Mouse (Mus musculus) cerebellum, adult 9-10 months (tissue): ENCODE data around the gene Tead3.
"Not testable (repeated sequence)": the region's sequence is repeated elsewhere in the genome, so short reads cannot be mapped to it uniquely, and the experiment has no call there.

Experiments used
- DNase-seq: peaks from one replicate; pipeline ENCODE4 v3.0.0; 2022

The Tead3 gene

GRCm38 (mm10) chr17:28329503-28330231, 20.9 kb downstream of the Tead3 start:
- DNase-seq = no peak

- DNase-seq = no peak
These were observed 21.7 kb downstream of the Tead3 start for GRCm38 (mm10) chr17:28328946-28329345.

GRCm38 (mm10) chr17:28328366-28328928, 22.2 kb downstream of the Tead3 start, which contains the start of gene Rpl10a:
TSS of gene Rpl10a (plus strand) at chr17:28328471.
- peak; percentile 95 for DNase-seq

- no peak for DNase-seq
These were observed 22.8 kb downstream of the Tead3 start for GRCm38 (mm10) chr17:28327673-28328325.

- DNase-seq = no peak
These were observed 23.7 kb downstream of the Tead3 start for GRCm38 (mm10) chr17:28326951-28327350.

DNA sequence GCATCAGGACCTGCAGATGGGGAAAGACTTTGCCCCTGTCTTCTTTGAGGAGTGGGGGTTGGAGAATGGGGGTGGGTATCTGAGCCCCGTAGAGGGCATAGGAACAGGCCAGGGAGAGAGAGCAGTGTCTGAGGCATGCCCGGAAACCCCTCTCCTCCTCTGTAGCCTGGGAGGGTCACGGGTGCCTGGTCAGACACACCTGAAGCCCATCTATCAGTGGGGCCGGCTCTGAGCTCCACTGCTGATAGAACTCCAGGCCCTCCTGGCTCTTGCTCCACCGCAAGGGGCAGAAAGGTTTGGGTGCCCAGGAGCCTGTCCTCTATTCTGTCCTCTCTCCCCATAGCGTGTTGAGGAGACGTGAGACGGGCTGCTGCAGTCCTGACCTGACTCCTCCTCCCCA, 24.9 kb downstream of the Tead3 start:
- DNase-seq = no peak

DNA sequence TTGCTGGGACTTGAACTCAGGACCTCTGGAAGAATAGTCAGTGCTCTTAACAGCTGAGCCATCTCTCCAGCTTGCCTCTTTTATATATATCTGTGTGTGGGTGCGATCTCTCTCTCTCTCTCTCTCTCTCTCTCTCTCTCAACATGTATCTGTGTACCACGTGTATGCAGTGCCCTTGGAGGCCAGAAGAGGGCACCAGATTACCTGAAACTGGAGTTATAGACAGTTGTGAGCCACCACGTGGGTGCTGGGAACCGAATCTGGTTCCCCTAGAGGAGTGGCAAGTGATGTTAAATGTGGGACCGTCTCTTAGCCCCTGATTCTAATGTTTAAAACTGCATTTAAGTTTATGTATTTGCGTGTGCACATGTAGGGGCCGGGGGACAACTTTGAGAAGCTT, 26.2 kb downstream of the Tead3 start:
- not testable (repeated sequence) for DNase-seq

DNA sequence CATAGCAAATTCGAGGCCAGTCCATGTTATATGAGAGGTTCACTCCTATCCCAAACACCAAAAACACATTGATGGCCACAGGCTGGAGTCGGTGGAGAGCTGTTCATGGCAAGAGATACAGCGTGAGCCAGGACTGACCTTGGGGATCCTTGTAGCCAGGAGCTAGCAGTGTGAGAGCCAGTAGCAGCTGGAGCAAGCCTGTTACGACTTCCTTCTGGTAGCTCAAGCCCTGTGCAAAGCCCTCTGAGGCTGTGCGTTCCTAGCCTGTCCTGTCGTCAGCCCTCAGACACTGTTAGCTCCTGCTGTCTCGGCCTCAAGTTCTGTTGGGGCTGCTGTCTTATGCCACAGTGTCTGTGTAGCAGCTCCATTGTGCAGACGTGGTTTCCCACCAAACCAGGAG, 26.8 kb downstream of the Tead3 start:
- DNase-seq = no peak

GRCm38 (mm10) chr17:28321700-28322099, 28.9 kb downstream of the Tead3 start:
- no peak for DNase-seq

DNA sequence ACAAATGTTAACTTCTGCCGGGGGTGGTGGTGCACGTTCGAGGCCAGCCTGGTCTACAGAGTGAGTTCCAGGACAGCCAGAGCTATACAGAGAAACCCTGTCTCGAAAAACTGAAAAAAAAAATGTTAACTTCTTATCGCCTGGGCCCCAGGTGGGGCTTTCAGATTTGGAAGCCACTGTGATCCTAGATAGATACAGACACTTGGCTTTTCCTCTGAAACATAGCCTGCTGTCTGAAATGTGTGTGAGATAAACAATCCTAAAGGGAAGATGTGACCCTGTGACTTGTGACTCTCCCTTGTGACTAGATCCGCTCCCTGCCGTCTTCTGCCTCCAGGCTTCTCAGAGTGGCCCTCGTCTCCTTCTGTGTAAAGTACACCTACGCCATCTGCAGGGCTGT, 32.9 kb downstream of the Tead3 start:
- no peak for DNase-seq

DNA sequence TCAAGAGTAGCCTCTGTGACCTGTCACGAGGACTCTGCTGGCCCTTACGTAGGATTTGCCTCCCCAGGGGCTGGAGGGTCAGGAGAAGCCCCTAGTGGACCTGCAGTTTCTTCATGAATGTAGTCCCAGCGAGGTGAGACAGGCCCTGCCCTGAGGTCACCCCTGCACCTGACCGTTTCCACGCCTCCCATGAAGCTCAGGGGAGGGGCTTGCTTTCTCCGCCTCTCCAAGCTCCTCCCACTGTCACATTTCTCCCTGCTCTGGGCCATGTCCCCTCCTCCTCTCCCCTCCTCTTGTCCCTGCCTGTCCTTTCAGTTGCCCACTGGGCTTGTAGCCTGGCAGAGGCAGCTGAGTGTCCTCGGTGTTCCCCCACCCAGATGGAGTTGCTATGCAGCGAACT, 33.5 kb downstream of the Tead3 start:
- no peak for DNase-seq

DNA sequence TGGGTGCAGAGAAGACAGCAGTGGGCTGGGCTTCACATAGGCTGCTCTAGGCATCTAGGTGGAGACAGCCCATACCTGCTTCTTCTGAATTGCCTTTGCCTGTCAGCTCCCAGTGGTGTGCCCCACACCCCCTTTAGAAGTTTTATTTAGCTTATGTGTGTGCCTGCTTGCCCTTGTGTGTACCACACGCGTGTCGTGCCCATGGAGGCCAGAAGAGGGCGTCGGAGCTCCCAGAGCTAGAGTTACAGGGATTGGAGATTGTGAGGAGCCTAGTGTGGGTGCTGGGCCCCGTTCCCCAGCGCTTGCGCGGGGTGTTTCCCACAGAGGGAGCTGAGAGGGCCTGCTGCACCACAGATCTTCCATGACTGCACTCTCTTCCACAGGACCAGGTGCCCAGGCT, 34.1 kb downstream of the Tead3 start:
- no peak for DNase-seq

- no peak for DNase-seq
These were observed 34.9 kb downstream of the Tead3 start for GRCm38 (mm10) chr17:28315611-28316160.

DNA sequence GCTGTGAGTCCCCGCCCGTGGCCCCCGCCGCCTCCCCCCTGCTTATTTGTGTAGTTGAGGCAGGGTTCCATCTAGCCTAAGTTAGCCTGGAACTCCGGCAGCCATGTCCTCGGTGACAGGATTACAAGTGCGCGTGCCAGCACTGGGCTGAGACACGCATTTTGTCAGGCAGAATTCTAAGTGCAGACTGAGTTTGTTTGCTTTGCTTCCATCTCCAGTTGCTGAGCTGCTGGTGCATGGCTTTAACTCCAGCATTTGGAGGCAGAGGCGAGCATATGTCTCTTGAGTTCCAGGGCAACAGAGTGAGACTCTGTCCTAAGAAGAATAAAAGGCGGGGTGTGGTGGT, 36.8 kb downstream of the Tead3 start:
- DNase-seq = no peak

DNA sequence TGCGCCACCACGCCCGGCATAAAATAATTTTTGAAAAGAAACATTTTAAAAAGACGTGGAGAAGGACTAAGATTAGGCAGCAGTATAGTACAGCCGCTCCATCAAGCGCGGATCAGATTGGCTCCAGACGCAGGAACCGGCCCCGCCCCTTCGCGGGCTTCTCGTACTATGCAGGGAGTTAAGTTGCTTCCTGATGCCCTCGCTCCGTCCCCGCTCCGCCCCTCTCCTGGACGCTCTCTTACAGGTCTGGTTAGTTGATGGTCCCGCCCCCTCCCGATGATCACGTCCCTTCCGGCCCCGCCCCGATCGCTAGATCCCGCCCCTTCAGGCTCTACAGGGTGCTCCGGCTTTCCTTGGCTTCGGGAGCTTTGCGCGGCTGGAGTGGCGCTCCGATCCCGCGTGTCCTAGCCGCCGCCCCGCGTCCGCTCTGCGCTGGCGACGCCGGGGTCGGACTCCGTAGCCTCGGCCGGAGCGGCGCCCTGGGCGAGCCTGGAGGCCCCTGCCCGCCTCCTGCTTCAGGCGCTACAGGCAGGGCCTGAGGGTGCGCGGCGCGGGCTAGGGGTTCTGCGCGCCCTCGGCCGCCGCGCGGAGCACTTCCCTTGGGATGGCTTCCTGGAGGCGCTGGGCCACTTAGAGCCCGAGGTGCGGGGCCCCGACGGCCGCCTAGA, 37.3 kb downstream of the Tead3 start, which contains the start of gene Fance:
TSS of gene Fance (plus strand) at position 308 of the 668 bp plus-strand sequence.
- peak; percentile 95 for DNase-seq

- DNase-seq = peak; percentile 66
These were observed 38.1 kb downstream of the Tead3 start for GRCm38 (mm10) chr17:28312232-28313211.

- no peak for DNase-seq
These were observed 39.1 kb downstream of the Tead3 start for GRCm38 (mm10) chr17:28311366-28312132.

DNA sequence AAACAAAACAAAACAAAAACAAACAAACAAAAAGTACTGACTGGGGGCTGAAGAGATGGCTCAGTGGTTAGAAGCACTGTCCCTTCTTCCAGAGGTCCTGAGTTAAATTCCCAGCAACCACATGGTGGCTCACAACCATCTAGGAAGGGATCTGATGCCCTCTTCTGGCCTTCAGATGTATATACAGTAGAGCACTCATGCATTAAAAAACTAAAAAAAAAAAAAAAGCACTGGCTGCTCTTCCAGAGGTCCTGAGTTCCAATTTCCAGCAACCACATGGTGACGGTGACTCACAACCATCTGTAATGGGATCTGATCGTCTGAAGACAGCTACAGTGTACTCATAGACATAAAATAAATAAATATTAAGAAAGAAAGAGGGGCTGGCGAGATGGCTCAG, 39.8 kb downstream of the Tead3 start:
- DNase-seq = no peak

DNA sequence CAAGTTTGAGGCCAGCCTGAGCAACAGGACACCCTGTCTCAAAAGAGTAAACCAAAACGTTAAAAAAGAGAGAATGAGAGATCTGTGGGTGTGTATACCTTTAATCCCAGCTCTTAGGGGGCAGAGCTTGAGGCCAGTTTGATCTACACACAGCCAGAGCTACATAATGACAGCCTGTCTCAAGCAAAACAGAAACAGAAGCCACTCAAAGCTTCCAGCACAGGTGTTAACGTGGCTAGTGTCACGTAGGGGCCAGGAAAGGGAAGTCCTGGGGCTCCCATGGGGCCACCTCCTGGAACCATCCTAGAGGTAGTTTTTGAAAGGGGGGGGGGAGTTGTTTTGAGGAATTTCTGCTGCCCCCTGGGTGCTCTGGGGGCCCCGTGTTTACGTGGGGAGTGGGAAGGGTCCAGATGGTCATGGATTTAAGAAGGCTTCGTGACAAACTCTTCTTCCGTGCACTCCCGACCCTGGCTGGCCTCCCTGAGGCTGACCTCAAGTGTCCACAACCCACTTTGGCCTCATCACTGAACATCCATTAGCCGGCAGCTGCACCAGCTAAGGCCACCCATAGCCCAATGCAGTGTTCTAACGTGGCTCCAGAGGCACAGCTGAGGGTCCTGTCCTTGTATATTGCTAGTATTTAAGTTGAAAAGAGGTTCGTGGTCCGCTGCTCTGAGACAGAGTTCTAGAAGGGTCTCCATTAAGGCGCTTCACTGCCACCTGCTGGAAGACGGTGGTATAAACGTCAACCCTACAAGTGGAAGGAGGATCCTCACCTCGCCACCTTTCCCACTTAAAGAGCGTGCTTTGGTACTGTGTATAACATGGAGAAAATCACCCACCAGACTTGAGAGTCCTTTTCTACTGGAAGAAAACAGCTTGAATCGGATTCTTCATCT, 42.1 kb downstream of the Tead3 start:
- DNase-seq = peak; percentile 89

GRCm38 (mm10) chr17:28305172-28305571, 45.4 kb downstream of the Tead3 start:
- no peak for DNase-seq
